Mouse (Mus musculus) myocyte (in vitro differentiated cells): ENCODE results near the gene Atp2a2.

ENCODE experiments used
- CEBPB ChIP-seq: IDR thresholded peaks from 2 replicates; pipeline ENCODE4 v1.6.1; 2011; ENCODE audit warnings: mild to moderate bottlenecking, moderate library complexity; ENCODE audit not compliant: poor library complexity, insufficient read depth, severe bottlenecking
- MAX ChIP-seq: IDR thresholded peaks from one replicate; pipeline ENCODE4 v1.6.1; 2011; ENCODE audit warnings: low read depth, mild to moderate bottlenecking, control low read depth
- POLR2A ChIP-seq: IDR thresholded peaks from one replicate; pipeline ENCODE4 v1.6.1; 2011; ENCODE audit warnings: low read depth, mild to moderate bottlenecking, control low read depth, moderate library complexity; ENCODE audit not compliant: insufficient read length
- TCF12 ChIP-seq: IDR thresholded peaks from one replicate; pipeline ENCODE4 v1.6.1; 2011; ENCODE audit warnings: mild to moderate bottlenecking, control low read depth; ENCODE audit not compliant: poor library complexity, insufficient read depth, severe bottlenecking

- TF ChIP-seq POLR2A = no peak
- TF ChIP-seq TCF12 = no peak
- TF ChIP-seq CEBPB = no peak
- TF ChIP-seq MAX = no peak
Measured at GRCm38 (mm10) chr5:122519043-122519660, 17.1 kb upstream of the Atp2a2 start.
